Mouse (Mus musculus): Measurements from ENCODE around the gene Cysrt1.

Gene Cysrt1

DNA sequence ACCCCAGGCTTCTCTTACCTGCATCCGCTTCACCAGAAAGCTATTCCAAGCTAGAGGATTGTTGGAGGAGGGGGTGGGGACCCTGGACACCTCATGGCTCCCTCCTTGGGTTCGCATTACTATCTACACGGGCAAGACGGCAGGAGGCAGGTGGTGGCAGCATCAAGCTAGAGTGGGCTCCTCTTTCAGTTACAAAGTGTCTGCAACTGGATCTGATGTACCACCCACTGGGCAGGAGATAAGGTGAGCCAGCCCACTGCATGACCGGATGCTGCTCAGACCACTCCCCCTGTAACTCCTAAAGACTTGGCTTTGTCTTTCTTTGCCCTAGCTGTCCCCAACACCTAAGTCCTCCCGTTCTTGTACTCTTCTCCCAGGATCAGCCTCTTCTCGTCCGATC lies 5.6 kb downstream of the Cysrt1 start, which contains the start of gene Rnf224:
Rnf224 (minus strand) TSS at position 174 of the 400 bp plus-strand sequence.
- no peak for DNase-seq (ENCODE audit: low read depth, low spot score)

GRCm38 (mm10) chr2:25234551-25235220 lies 7.6 kb downstream of the Cysrt1 start:
- no peak for DNase-seq (ENCODE audit: low read depth, low spot score)

DNA sequence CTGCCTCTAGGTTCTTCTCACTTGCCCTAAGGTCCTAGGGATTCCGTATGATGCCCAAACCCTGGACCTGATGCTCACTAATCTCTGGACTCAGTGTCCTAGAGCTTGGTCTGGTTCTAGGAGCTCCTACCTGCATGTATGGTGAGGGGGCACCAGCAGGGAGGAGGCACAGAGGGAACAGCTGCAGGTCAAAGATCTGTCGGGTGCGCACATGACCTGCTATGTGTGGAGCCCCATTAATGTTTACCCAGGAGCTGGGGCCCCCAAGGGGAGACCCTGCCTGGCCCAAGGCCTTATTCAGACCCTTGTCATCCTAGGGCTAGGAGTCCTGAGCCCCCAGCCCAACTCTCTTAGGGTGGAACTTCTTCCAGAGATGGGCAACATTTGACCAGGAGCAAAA lies 8.2 kb downstream of the Cysrt1 start, which contains the start of gene Slc34a3:
Slc34a3 (minus strand) TSS at position 315 of the 400 bp plus-strand sequence.
- DNase-seq (ENCODE audit: low read depth, low spot score): no peak

DNA sequence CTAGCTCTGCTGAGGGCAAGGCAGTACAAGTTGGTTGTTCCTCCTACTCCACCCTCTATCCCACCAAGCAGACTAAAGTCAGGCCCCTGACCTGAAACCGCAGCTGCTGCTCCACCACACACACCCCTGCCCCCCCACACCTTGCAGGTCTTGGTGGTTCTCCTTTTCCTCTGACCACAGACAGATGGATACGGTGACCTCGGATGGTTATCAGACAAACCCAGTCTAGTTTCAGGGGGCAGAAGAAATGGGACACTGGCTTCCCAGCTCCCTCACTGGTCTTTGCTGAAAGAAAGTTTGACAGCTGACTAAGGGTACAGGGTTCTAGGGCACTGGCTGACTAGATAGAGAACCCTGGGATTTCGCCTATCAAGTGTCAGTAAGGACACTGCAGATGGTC lies 8.8 kb downstream of the Cysrt1 start:
- no peak for DNase-seq (ENCODE audit: low read depth, low spot score)

GRCm38 (mm10) chr2:25231038-25231437 lies 11.2 kb downstream of the Cysrt1 start:
- no peak for DNase-seq (ENCODE audit: low read depth, low spot score)

- no peak for DNase-seq (ENCODE audit: low read depth, low spot score)
Measured at GRCm38 (mm10) chr2:25230581-25230980, 11.7 kb downstream of the Cysrt1 start.

- DNase-seq (ENCODE audit: low read depth, low spot score): no peak
Measured at GRCm38 (mm10) chr2:25229582-25229981, 12.7 kb downstream of the Cysrt1 start.

- no peak for DNase-seq (ENCODE audit: low read depth, low spot score)
Measured at GRCm38 (mm10) chr2:25228995-25229530, 13.2 kb downstream of the Cysrt1 start.

DNA sequence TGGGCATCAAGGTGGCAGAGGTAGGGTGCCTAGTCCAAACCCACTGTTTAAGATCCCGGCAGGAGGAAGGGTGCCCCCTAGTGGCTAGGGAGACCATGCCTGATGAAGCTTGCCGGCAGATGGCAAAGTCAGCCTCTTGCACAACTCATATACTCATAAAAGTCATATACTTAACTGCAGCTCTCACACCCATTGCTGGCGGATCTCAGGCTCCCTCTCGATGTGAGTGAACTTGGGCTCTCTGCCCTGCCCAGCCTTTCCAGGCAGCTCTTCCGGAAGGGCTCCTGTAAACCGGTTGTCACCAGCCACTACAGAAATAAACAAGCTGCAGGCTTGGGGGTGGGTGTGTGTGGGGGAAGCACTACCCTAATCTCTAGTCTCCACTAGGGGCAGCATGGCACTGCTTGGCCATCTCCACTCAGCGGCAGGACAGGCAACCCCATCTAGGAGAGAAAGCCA lies 13.8 kb downstream of the Cysrt1 start:
- DNase-seq (ENCODE audit: low read depth, low spot score): peak; percentile 84

GRCm38 (mm10) chr2:25227406-25227805 lies 14.8 kb downstream of the Cysrt1 start:
- no peak for DNase-seq (ENCODE audit: low read depth, low spot score)

GRCm38 (mm10) chr2:25226864-25227263 lies 15.4 kb downstream of the Cysrt1 start:
- DNase-seq (ENCODE audit: low read depth, low spot score): no peak

DNA sequence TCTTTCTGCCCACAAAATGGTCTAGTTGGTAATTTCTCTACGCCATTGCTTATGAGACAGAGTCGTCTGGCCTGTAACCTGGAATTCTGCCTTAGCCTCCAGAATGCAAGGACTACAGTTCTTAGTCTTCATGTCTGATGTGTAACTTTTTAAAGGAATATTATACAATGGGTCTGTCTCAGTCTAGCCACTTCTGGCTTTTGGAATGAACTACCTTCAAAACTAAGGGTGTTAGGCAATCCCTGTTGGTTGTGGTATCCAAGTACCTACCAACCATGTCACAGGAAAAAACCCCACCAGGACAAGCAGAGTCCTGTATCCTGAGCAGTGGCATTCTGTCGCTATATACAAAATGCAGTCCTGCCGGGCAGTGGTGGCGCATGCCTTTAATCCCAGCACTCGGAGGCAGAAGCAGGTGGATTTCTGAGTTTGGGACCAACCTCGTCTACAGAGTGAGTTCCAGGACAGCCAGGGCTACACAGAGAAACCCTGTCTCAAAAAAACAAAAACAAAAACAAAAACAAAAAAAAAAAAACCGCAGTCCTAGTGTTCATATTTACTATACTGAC lies 16.4 kb downstream of the Cysrt1 start:
- no peak for DNase-seq (ENCODE audit: low read depth, low spot score)

DNA sequence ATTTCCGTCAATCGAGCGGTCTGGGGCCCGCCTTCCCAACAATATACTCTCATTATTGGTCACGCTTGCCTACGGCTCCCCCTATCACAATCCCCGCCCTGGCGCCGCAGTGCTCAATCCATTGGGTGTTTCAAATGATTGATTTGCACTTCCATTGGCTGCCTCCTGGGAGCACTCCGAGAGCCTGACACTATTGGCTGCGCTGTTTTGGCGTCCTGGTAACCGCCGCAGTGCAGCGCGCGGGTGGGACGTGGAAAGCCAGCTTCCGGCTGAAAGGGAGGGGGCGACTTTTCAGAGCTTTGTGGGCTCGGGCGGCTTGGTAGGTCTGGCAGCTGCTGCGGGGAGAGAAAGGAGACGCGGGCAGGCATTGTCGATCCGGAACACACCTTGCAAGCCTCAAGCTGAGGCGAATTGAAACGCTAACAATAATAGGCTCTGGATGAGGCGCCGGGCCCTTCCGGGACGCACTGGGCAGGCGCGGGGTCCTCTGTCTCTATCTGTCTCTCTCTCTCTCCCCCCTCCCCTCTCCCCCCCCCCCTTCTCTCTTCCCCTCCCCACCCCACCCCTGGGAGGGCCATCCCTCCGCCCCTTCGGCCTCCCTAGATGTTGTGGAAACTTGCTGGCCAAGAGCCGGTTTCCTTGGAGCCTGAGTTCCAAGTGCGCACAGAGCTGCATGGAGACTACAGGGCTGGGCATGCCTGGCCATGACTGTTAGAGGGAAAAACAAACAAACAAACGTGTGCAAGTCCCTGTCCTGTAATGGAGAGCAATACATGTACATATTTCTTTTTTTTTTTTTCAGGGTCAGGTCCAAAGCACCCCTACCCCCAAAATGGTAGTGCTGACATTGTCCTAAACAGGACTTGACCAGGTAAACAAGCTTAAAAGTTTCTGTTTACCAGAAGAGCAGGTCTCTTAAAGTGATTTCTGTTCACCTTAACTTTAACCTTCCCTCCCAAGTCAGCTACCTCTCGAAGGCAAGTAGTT lies 17.2 kb downstream of the Cysrt1 start:
- peak; percentile 99 for DNase-seq (ENCODE audit: low read depth, low spot score)

DNA sequence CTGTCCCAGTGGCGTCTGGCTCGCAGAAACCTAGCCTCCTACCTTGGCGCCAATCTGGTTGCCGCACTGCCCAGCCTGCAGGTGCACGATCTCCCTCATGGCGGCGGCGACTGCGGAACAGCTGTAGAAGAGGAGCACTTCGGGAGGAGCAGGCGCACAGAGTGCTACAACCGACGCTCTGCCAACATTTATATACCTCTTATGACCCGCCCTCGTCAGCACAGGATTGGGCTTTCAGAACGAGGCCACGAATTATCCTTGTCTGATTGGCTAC lies 17.8 kb downstream of the Cysrt1 start, which contains the start of gene Tubb4b:
Tubb4b (minus strand) TSS at position 211 of the 274 bp plus-strand sequence.
- no peak for DNase-seq (ENCODE audit: low read depth, low spot score)

- DNase-seq (ENCODE audit: low read depth, low spot score): no peak
Measured at GRCm38 (mm10) chr2:25223681-25224491, 18.4 kb downstream of the Cysrt1 start.

- no peak for DNase-seq (ENCODE audit: low read depth, low spot score)
Measured at GRCm38 (mm10) chr2:25221331-25221772, 20.9 kb downstream of the Cysrt1 start.

DNA sequence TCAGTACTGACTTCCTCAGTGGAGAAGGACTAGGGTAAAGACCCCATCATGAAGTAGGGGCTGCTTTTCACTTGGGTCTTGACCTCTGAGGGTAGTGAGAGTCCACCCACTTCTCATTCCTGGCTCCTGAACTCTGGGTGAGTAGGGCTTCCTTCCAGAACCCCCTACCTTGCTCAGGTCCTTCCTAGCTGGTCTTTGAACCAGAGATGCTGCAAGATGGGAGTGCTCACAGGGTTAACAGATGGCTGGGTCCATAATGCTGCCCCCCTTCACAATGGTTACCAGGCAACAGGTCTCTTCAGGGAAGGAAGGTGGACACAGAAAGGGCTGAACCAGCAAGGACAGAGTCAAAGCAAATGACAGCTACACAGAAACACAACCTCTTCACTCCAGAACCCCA lies 23.8 kb downstream of the Cysrt1 start, which contains the start of gene Fam166a:
Fam166a (plus strand) TSS at position 301 of the 400 bp plus-strand sequence.
- DNase-seq (ENCODE audit: low read depth, low spot score): no peak

DNA sequence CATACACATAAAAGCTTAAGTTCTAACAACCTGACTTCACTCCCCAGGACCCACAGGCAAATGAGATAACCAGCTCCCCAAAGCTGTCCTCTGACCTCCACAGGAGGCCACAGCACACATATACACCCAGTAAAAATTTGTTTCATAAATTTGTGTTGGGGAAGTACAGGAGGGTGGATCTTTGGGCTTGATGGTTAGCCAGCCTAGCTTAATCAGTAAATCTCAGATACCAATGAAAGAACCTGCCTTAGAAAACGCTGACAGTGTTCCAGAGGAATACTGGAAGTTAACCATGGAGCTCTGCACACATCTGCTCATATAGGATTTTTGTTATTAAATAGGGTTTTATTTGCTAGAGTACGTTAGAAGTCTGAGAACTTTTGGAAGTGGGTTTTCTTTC lies 24.6 kb downstream of the Cysrt1 start:
- DNase-seq (ENCODE audit: low read depth, low spot score): no peak

DNA sequence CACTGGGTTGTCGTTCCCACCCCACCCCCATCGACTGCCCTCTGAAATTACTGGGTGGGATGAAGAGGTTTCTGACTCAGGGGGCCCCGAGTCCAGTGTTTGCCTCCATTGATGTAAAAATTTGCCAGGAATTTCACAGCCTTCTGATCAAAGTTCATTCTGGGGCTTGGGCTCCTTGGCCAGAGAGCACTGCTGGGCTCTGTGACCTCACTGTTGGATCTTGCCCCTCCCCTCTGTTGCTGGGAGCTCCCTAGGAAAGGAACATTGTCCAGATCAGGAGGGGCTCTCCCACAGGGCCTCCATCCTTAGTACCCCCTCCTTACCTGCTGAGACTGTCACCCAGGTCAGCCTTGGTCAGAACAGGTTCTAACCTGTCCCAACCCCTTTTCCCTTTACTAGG lies 27.8 kb downstream of the Cysrt1 start, which contains the start of gene Stpg3:
Stpg3 (minus strand) TSS at position 194 of the 400 bp plus-strand sequence.
- no peak for DNase-seq (ENCODE audit: low read depth, low spot score)

- no peak for DNase-seq (ENCODE audit: low read depth, low spot score)
Measured at GRCm38 (mm10) chr2:25213266-25213865, 28.9 kb downstream of the Cysrt1 start.

Measured in forelimb bud, embryonic 11.5 days (tissue).